Mouse (Mus musculus) cerebellum, adult 2 months (tissue): ENCODE results near the gene Dnm3. TPM values are rescaled to one million over a fixed set of nuclear protein-coding genes. Genes with fewer than 3 reads are reported as not detected.
A peak's percentile ranks its signal among the peaks of the same experiment; 100 is the strongest.

Experiments used
- DNase-seq, 2 experiments: peaks; one replicate each; pipeline ENCODE4 v3.0.0; 2021
- H3K27ac ChIP-seq: fragments of 200-500 bp; 2 replicates; pipeline ENCODE4 v1.5.1; 2012; ENCODE audit warnings: low read length, control low read depth, inconsistent platforms; ENCODE audit not compliant: insufficient read depth
- H3K27me3 ChIP-seq: fragments of 200-500 bp; 2 replicates; pipeline ENCODE4 v1.6.1; 2012; ENCODE audit warnings: inconsistent platforms, mild to moderate bottlenecking, low read length, moderate library complexity; ENCODE audit not compliant: control insufficient read depth, insufficient read depth
- H3K4me1 ChIP-seq: fragments of 200-500 bp; 2 replicates; pipeline ENCODE4 v1.6.1; 2011; ENCODE audit warnings: low read length; ENCODE audit not compliant: control insufficient read depth, insufficient read depth
- H3K4me3 ChIP-seq: fragments of 200-500 bp; replicated peaks from 2 replicates; pipeline ENCODE3; 2011; ENCODE audit warnings: mild to moderate bottlenecking, low read depth, low read length, control low read depth; ENCODE audit not compliant: insufficient read depth
- CTCF ChIP-seq: fragments of 200-500 bp; IDR thresholded peaks from 2 replicates; pipeline ENCODE4 v1.5.1; 2011; ENCODE audit warnings: low read depth, mild to moderate bottlenecking, control low read depth, low read length, moderate library complexity, borderline replicate concordance; ENCODE audit not compliant: insufficient read depth
- POLR2A ChIP-seq: fragments of 200-500 bp; IDR thresholded peaks from 2 replicates; pipeline ENCODE4 v1.6.1; 2011; ENCODE audit warnings: low read length, control low read depth, borderline replicate concordance; ENCODE audit not compliant: insufficient read depth
- WGBS: fragments of 180-500 bp; shearing (Covaris S2); methylation state at CpG from one replicate; pipeline ENCODE4 v1.1.7; 2018; 5-methylcytosine and 5-hydroxymethylcytosine counted together
- polyA plus RNA-seq: library from polyadenylated mRNA; depleted of rRNA; stranded (reverse); fragments of >200 nt; gene quantifications from 2 replicates; pipeline ENCODE4 v1.2.3, GENCODE M21; 2012

Dnm3 gene
- polyA plus RNA-seq, 1 experiment, result 93.6 TPM

DNA sequence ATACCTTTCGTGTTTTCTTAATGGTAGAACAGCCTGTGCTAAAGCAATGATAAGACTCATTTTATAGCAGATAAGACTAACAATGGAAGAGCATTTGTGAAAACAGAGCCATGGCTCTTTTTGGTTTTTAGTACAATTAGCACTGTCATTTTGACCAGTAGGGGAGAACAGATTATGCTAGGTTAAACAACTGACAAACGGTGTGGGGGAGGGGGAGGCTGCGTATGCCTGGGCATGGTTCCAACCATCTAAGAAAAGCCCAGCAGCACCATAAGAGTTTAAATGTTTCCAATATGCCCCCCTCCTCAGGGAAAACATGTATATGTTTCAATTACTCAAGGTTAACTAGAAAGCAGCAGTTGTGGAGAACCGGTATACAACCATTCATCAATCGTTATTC is 115.9 kb downstream of the Dnm3 start:
- H3K4me1 ChIP-seq, result peaks cover 11% of the 10 kb centered on the region
- no peaks in the 10 kb centered on the region for H3K27me3 ChIP-seq
- TF ChIP-seq CTCF (no peak), POLR2A (no peak)
- WGBS, result 36% methylated on average over 5 of the region's 5 CpGs
- H3K27ac ChIP-seq, result no peak overlapping the region
- no peak overlapping the region for H3K4me3 ChIP-seq
- peak in 1 of 2 experiments; percentile 51 for DNase-seq

DNA sequence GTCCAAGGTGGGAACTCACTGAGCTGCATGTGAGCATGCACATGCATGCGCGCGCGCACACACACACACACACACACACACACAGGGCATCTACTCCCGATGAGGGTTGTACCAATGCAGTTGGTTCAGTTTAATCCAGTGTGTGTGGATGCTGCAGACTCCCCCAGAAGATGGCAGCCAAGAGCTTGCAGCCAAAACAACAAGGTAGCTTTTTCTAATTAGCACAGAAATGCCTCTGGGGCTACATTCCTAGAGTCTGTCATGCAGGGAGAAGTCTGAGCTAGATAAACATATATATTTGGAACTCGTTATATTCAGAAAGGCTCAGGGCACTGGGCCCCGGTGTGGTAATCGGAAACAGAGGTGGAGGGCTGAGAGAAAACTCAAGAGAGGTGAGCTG is 118.6 kb downstream of the Dnm3 start:
- no peaks in the 10 kb centered on the region for H3K27me3 ChIP-seq
- WGBS, result 58% methylated on average over 8 of the region's 8 CpGs
- peak; percentile 75 to 77 for DNase-seq
- no peak overlapping the region for H3K27ac ChIP-seq
- H3K4me3 ChIP-seq, result no peak overlapping the region
- TF ChIP-seq CTCF (peak; percentile 81), POLR2A (no peak)
- peaks cover 11% of the 10 kb centered on the region for H3K4me1 ChIP-seq

DNA sequence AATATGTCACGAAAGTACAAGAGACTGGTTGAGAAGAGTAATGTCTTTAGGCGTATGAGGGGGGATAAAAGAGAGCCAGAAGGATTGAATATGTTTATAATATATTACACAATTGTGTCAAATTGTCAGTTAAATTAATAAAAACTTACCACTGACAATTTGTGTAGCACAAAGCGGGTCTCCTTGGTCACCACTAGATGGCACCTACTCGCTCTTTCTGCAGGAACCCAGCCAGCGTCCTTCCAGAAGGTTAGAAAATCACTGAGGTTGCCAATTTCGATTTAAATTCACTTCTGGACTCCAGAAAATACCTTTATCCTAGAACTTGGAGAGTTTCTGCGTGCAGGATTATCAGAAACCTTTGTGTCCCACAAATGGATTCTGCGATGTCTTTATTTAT is 119.8 kb downstream of the Dnm3 start:
- H3K4me1 ChIP-seq, result peaks cover 11% of the 10 kb centered on the region
- peak; percentile 43 to 77 for DNase-seq
- WGBS, result 35% methylated on average over 8 of the region's 8 CpGs
- TF ChIP-seq POLR2A, result no peak
- TF ChIP-seq CTCF, result peak; percentile 78
- H3K27me3 ChIP-seq, result no peaks in the 10 kb centered on the region
- H3K27ac ChIP-seq, result no peak overlapping the region
- H3K4me3 ChIP-seq, result no peak overlapping the region

- DNase-seq, result no peak
- no peak for TF ChIP-seq POLR2A
- TF ChIP-seq CTCF, result no peak
- Histone ChIP-seq H3K27me3 (no peaks in the 10 kb centered on the region), H3K4me3 (no peak overlapping the region), H3K4me1 (peaks cover 5% of the 10 kb centered on the region; the same call in 1 of the 2 replicates), H3K27ac (no peak overlapping the region)
- WGBS, result 80% methylated on average over 5 of the region's 5 CpGs
These were observed 121.4 kb downstream of the Dnm3 start for GRCm38 (mm10) chr1:162356481-162356880.

DNA sequence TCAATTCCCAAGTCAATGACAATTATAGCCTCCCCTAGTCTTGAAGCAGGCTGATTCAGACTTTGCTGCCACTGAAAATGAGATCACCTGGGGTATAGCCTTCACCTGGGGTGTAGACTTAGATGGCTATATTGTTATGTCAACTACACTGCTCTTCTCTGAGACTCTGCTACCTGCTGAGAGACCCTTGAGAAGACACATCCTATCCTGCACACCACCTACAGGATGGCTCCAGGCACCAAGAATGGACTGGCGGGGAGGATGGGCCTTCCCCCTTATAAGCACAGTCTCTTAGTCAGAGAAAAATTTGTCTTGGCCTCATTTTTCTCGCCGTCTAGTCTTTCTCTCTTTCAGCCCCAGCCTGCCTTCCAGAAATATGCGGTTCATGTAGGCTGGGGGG is 123.1 kb downstream of the Dnm3 start:
- no peaks in the 10 kb centered on the region for H3K27me3 ChIP-seq
- DNase-seq, result no peak
- no peak overlapping the region for H3K4me3 ChIP-seq
- TF ChIP-seq POLR2A (no peak), CTCF (no peak)
- 81% methylated on average over 4 of the region's 4 CpGs for WGBS
- H3K4me1 ChIP-seq, result peaks cover 6% of the 10 kb centered on the region; the same call in 1 of the 2 replicates
- H3K27ac ChIP-seq, result no peak overlapping the region

- H3K27ac ChIP-seq, result no peak overlapping the region
- H3K4me1 ChIP-seq, result peaks cover 10% of the 10 kb centered on the region
- no peak for TF ChIP-seq CTCF
- TF ChIP-seq POLR2A, result no peak
- H3K4me3 ChIP-seq, result no peak overlapping the region
- no peaks in the 10 kb centered on the region for H3K27me3 ChIP-seq
- 79% methylated on average over 4 of the region's 4 CpGs for WGBS
- no peak for DNase-seq
These were observed 124.0 kb downstream of the Dnm3 start for GRCm38 (mm10) chr1:162353831-162354230.

- Histone ChIP-seq H3K27ac (no peak overlapping the region), H3K27me3 (no peaks in the 10 kb centered on the region), H3K4me1 (peaks cover 13% of the 10 kb centered on the region), H3K4me3 (no peak overlapping the region)
- DNase-seq, result peak; percentile 57 to 74
- 7% methylated on average over 6 of the region's 6 CpGs for WGBS
- no peak for TF ChIP-seq CTCF
- no peak for TF ChIP-seq POLR2A
These were observed 128.5 kb downstream of the Dnm3 start for GRCm38 (mm10) chr1:162349306-162349705.

DNA sequence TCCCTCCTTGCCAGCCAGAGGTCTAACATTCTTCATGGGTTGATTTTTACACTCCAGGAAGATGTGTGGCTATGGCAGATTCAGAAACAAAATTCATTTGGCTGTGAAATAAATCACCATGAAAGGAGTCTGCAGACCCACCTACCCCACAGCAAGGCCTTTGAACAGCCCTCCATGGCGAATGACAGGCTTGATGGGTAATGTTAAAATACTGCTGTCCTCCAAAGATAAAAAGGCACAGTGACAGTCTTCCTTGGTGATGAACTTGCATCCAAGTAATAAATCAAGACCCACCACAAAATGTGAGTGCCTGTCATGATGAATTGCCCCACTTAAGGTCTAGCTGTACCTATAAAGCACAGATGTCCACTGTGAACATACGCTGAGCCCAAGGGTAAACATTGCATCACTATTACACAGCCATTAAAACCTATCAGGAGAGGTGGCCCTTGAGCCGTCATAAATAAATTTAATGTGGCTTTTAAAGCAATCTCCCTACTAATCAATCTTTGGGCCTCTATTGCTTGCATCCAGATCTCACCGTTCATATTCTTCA is 131.3 kb downstream of the Dnm3 start:
- WGBS, result 92% methylated on average over 4 of the region's 4 CpGs
- DNase-seq, result no peak
- no peak overlapping the region for H3K27ac ChIP-seq
- no peak for TF ChIP-seq CTCF
- TF ChIP-seq POLR2A, result no peak
- no peak overlapping the region for H3K4me3 ChIP-seq
- H3K27me3 ChIP-seq, result no peaks in the 10 kb centered on the region
- H3K4me1 ChIP-seq, result peaks cover 13% of the 10 kb centered on the region
